Comparison of ENCODE assay signal across 28 mouse cellular contexts in genomic region chr2:103146132-103146531, GRCm38 (mm10).
DNase-seq lines count a peak whose midpoint lies in the region; ATAC-seq and TF ChIP-seq lines count a peak whose summit lies in the region.
"Had no signal": no experiment of that assay in that cellular context is flagged by ENCODE, and none has a peak within 500 bp of the region (broad histone marks: within the 10 kb centered on the region; RNA-seq: fewer than 3 reads in every experiment).

No protein-coding gene starts in this region.

- DNase-seq in lung, postnatal 0 days (ENCODE audit: low spot score): no peak
- DNase-seq in forebrain, embryonic 14.5 days (ENCODE audit: low spot score): no peak
- no peak for DNase-seq in cerebellum, adult 18-20 months
- DNase-seq in urinary bladder, postnatal 14 days (ENCODE audit: low spot score): no peak
- DNase-seq: adrenal gland, postnatal 10 days; cerebellum, adult 9-11 months; forebrain, postnatal 0 days; gastrocnemius, postnatal 14 days; heart, adult 18-20 months; heart, postnatal 14 days; kidney, adult 9 months; kidney, postnatal 25 days; liver, embryonic 13.5 days; lung, postnatal 10 days; right cerebral cortex, postnatal 25 days; spleen, adult 18-20 months had no signal

- H3K4me3 ChIP-seq in lung, embryonic 16.5 days (ENCODE audit: low read length): no peak overlapping the region
- no peak overlapping the region for H3K4me3 ChIP-seq in lung, postnatal 0 days (ENCODE audit: low read depth, low read length)
- H3K4me3 ChIP-seq in stomach, embryonic 14.5 days (ENCODE audit: low read depth, low read length): no peak overlapping the region
- no peak overlapping the region for H3K4me3 ChIP-seq in forebrain, embryonic 14.5 days (ENCODE audit: low read depth, low read length)
- H3K4me3 ChIP-seq: embryonic facial prominence, embryonic 10.5 days; forebrain, embryonic 10.5 days; heart, embryonic 13.5 days; hindbrain, embryonic 13.5 days; layer of hippocampus, adult 2 months; limb, embryonic 13.5 days; liver, embryonic 13.5 days; midbrain, embryonic 15.5 days; neural tube, embryonic 12.5 days had no signal

- no peak for TF ChIP-seq CTCF in lung, postnatal 0 days (IDR thresholded peaks at IDR 0.05)

- no peaks in the 10 kb centered on the region for H3K36me3 ChIP-seq in lung, embryonic 16.5 days (ENCODE audit: control insufficient read depth, insufficient read depth, low read length)
- H3K36me3 ChIP-seq in lung, postnatal 0 days (ENCODE audit: insufficient read depth, low read length): no peaks in the 10 kb centered on the region
- H3K36me3 ChIP-seq in stomach, embryonic 14.5 days (ENCODE audit: control insufficient read depth, insufficient read depth, low read length): no peaks in the 10 kb centered on the region
- no peaks in the 10 kb centered on the region for H3K36me3 ChIP-seq in forebrain, embryonic 14.5 days (ENCODE audit: control insufficient read depth, insufficient read depth, low read length)
- H3K36me3 ChIP-seq: embryonic facial prominence, embryonic 10.5 days; forebrain, embryonic 10.5 days; heart, embryonic 13.5 days; hindbrain, embryonic 13.5 days; limb, embryonic 13.5 days; liver, embryonic 13.5 days; midbrain, embryonic 15.5 days; neural tube, embryonic 12.5 days had no signal

- H3K4me1 ChIP-seq in lung, embryonic 16.5 days (replicated peaks; ENCODE audit: control insufficient read depth, insufficient read depth, low read length): peaks cover 5% of the 10 kb centered on the region; the same call in 1 of the 2 replicates
- no peaks in the 10 kb centered on the region; the same call in 1 of the 2 replicates for H3K4me1 ChIP-seq in lung, postnatal 0 days (ENCODE audit: insufficient read depth, low read depth, low read length)
- no peaks in the 10 kb centered on the region for H3K4me1 ChIP-seq in stomach, embryonic 14.5 days (ENCODE audit: control insufficient read depth, insufficient read depth, low read length)
- no peaks in the 10 kb centered on the region for H3K4me1 ChIP-seq in forebrain, embryonic 14.5 days (ENCODE audit: control insufficient read depth, insufficient read depth, low read length)
- H3K4me1 ChIP-seq: forebrain, embryonic 10.5 days; heart, embryonic 13.5 days; hindbrain, embryonic 13.5 days; liver, embryonic 13.5 days; midbrain, embryonic 15.5 days; neural tube, embryonic 12.5 days had no signal

- ATAC-seq in lung, embryonic 16.5 days (ENCODE audit: low read depth): no peak
- no peak for ATAC-seq in lung, postnatal 0 days
- ATAC-seq in granulocyte monocyte progenitor cell, adult 5-6 weeks (replicated peaks; ENCODE audit: poor library complexity, severe bottlenecking): peak; percentile 76
- ATAC-seq in stomach, embryonic 14.5 days (ENCODE audit: insufficient number of reproducible peaks, insufficient read depth, low FRiP score, low read depth): no peak
- ATAC-seq in forebrain, embryonic 14.5 days: no peak
- ATAC-seq: forebrain, postnatal 0 days; inflammation-experienced regulatory T-cells, adult 6 months; midbrain, embryonic 15.5 days had no signal

- H3K9ac ChIP-seq in lung, embryonic 16.5 days (ENCODE audit: low read length): no peak overlapping the region
- no peak overlapping the region for H3K9ac ChIP-seq in lung, postnatal 0 days (replicated peaks; ENCODE audit: low read depth)
- no peak overlapping the region for H3K9ac ChIP-seq in stomach, embryonic 14.5 days (replicated peaks; ENCODE audit: low read depth, low read length)
- H3K9ac ChIP-seq in forebrain, embryonic 14.5 days (ENCODE audit: low read length): no peak overlapping the region
- H3K9ac ChIP-seq: forebrain, postnatal 0 days; heart, embryonic 13.5 days; hindbrain, embryonic 13.5 days; limb, embryonic 13.5 days; liver, embryonic 13.5 days; midbrain, embryonic 15.5 days; neural tube, embryonic 12.5 days had no signal

- H3K9me3 ChIP-seq in lung, embryonic 16.5 days (ENCODE audit: control insufficient read depth, low read length): no peaks in the 10 kb centered on the region
- H3K9me3 ChIP-seq in lung, postnatal 0 days (ENCODE audit: low read length): no peaks in the 10 kb centered on the region
- H3K9me3 ChIP-seq in stomach, embryonic 14.5 days (ENCODE audit: control insufficient read depth, low read depth, low read length): no peaks in the 10 kb centered on the region
- H3K9me3 ChIP-seq in forebrain, embryonic 14.5 days (replicated peaks; ENCODE audit: control insufficient read depth, low read length): no peaks in the 10 kb centered on the region
- H3K9me3 ChIP-seq: embryonic facial prominence, embryonic 10.5 days; forebrain, embryonic 10.5 days; heart, embryonic 13.5 days; hindbrain, embryonic 13.5 days; limb, embryonic 13.5 days; liver, embryonic 13.5 days; midbrain, embryonic 15.5 days; neural tube, embryonic 12.5 days had no signal

- H3K27me3 ChIP-seq in lung, embryonic 16.5 days (ENCODE audit: control insufficient read depth, insufficient read depth, low read depth, low read length): no peaks in the 10 kb centered on the region
- no peaks in the 10 kb centered on the region for H3K27me3 ChIP-seq in lung, postnatal 0 days (replicated peaks; ENCODE audit: insufficient read depth, low read length)
- H3K27me3 ChIP-seq in stomach, embryonic 14.5 days (ENCODE audit: control insufficient read depth, insufficient read depth, low read length): no peaks in the 10 kb centered on the region
- H3K27me3 ChIP-seq in forebrain, embryonic 14.5 days (replicated peaks; ENCODE audit: control insufficient read depth, insufficient read depth, low read length): no peaks in the 10 kb centered on the region
- H3K27me3 ChIP-seq: heart, embryonic 13.5 days; hindbrain, embryonic 13.5 days; limb, embryonic 13.5 days; liver, embryonic 13.5 days; midbrain, embryonic 15.5 days; neural tube, embryonic 12.5 days had no signal

- TF ChIP-seq EP300 in lung, postnatal 0 days (IDR thresholded peaks at IDR 0.05): no peak

- 76% methylated on average over 7 of the region's 7 CpGs for WGBS in lung, embryonic 16.5 days
- WGBS in lung, postnatal 0 days: 71% methylated on average over 7 of the region's 7 CpGs
- WGBS in stomach, embryonic 14.5 days: 92% methylated on average over 7 of the region's 7 CpGs
- WGBS in forebrain, embryonic 14.5 days: 92% methylated on average over 7 of the region's 7 CpGs

- no peak overlapping the region for H3K4me2 ChIP-seq in lung, embryonic 16.5 days (ENCODE audit: low read depth, low read length)
- no peak overlapping the region for H3K4me2 ChIP-seq in lung, postnatal 0 days (replicated peaks; ENCODE audit: low read depth, low read length)
- H3K4me2 ChIP-seq in stomach, embryonic 14.5 days (replicated peaks; ENCODE audit: low read depth, low read length): no peak overlapping the region
- no peak overlapping the region for H3K4me2 ChIP-seq in forebrain, embryonic 14.5 days (ENCODE audit: low read length)
- H3K4me2 ChIP-seq: heart, embryonic 13.5 days; hindbrain, embryonic 13.5 days; limb, embryonic 13.5 days; liver, embryonic 13.5 days; midbrain, embryonic 15.5 days; neural tube, embryonic 12.5 days had no signal

- peak overlapping the region; percentile 96 for H3K27ac ChIP-seq in lung, embryonic 16.5 days (ENCODE audit: low read length)
- no peak overlapping the region for H3K27ac ChIP-seq in lung, postnatal 0 days (ENCODE audit: low read length)
- H3K27ac ChIP-seq in stomach, embryonic 14.5 days (ENCODE audit: low read length): 0 out of 2 replicates have a peak overlapping the region, but pooled peaks have one; percentile 44
- no peak overlapping the region for H3K27ac ChIP-seq in forebrain, embryonic 14.5 days (ENCODE audit: low read depth, low read length)
- H3K27ac ChIP-seq: embryonic facial prominence, embryonic 10.5 days; forebrain, embryonic 10.5 days; heart, embryonic 13.5 days; hindbrain, embryonic 13.5 days; layer of hippocampus, adult 2 months; limb, embryonic 13.5 days; liver, embryonic 13.5 days; midbrain, embryonic 15.5 days; neural tube, embryonic 12.5 days had no signal

Comparison
In these comparisons a context has a peak if more than half of its experiments do, and no peak if none do; other contexts are left out.
1. H3K27ac ChIP-seq: peak in lung, embryonic 16.5 days (single experiment) and stomach, embryonic 14.5 days (single experiment); none in lung, postnatal 0 days (single experiment) and forebrain, embryonic 14.5 days (single experiment).